Mouse (Mus musculus) myocyte (in vitro differentiated cells): ENCODE measurements around the gene Camkmt. TPM values are rescaled to one million over a fixed set of nuclear protein-coding genes. Genes with fewer than 3 reads are reported as not detected.

Experiments
- H3K27me3 ChIP-seq: one replicate; pipeline ENCODE4 v1.6.1; 2011; ENCODE audit not compliant: control insufficient read depth, insufficient read depth, insufficient read length
- H3K36me3 ChIP-seq: one replicate; pipeline ENCODE4 v1.6.1; 2011; ENCODE audit not compliant: control insufficient read depth, insufficient read depth
- H3K4me2 ChIP-seq: one replicate; pipeline ENCODE4 v1.6.1; 2011; ENCODE audit warnings: low read depth, control low read depth
- H3K4me3 ChIP-seq: one replicate; pipeline ENCODE4 v1.5.1; 2011; ENCODE audit warnings: mild to moderate bottlenecking, control low read depth, moderate library complexity
- H3K79me2 ChIP-seq: one replicate; pipeline ENCODE4 v1.6.1; 2011; ENCODE audit not compliant: control insufficient read depth, insufficient read depth
- H3ac ChIP-seq: one replicate; pipeline ENCODE4 v1.6.1; 2011; ENCODE audit not compliant: control insufficient read depth, insufficient read length
- CEBPB ChIP-seq: IDR thresholded peaks from 2 replicates; pipeline ENCODE4 v1.6.1; 2011; ENCODE audit warnings: mild to moderate bottlenecking, moderate library complexity; ENCODE audit not compliant: poor library complexity, insufficient read depth, severe bottlenecking
- E2F4 ChIP-seq: IDR thresholded peaks from one replicate; pipeline ENCODE4 v1.6.1; 2011; ENCODE audit warnings: mild to moderate bottlenecking, control low read depth, moderate library complexity; ENCODE audit not compliant: insufficient read depth
- MAX ChIP-seq: IDR thresholded peaks from one replicate; pipeline ENCODE4 v1.6.1; 2011; ENCODE audit warnings: low read depth, mild to moderate bottlenecking, control low read depth
- MYOD1 ChIP-seq, 3 experiments: IDR thresholded peaks; one replicate each; pipeline ENCODE4 v1.6.1; 2011; ENCODE audit warnings: control low read depth in 2 of 3, low read depth in 2 of 3, mild to moderate bottlenecking in 2 of 3, moderate library complexity in 1 of 3; ENCODE audit not compliant: insufficient read length in 2 of 3, control insufficient read depth in 1 of 3
- MYOG ChIP-seq, 3 experiments: IDR thresholded peaks; one replicate each; pipeline ENCODE4 v1.6.1; 2011; ENCODE audit warnings: control low read depth in 2 of 3, low read depth in 2 of 3, mild to moderate bottlenecking in 2 of 3; ENCODE audit not compliant: insufficient read length in 2 of 3, control insufficient read depth in 1 of 3, insufficient read depth in 1 of 3
- POLR2A ChIP-seq: IDR thresholded peaks from one replicate; pipeline ENCODE4 v1.6.1; 2011; ENCODE audit warnings: low read depth, mild to moderate bottlenecking, control low read depth, moderate library complexity; ENCODE audit not compliant: insufficient read length
- POLR2AphosphoS2 ChIP-seq: IDR thresholded peaks from one replicate; pipeline ENCODE4 v1.6.1; 2011; ENCODE audit warnings: low read depth, control low read depth; ENCODE audit not compliant: insufficient read length
- REST ChIP-seq: IDR thresholded peaks from one replicate; pipeline ENCODE4 v1.6.1; 2011; ENCODE audit warnings: mild to moderate bottlenecking, control low read depth, moderate library complexity; ENCODE audit not compliant: insufficient read depth, insufficient read length
- SRF ChIP-seq: IDR thresholded peaks from one replicate; pipeline ENCODE4 v1.6.1; 2011; ENCODE audit warnings: low read depth; ENCODE audit not compliant: control insufficient read depth, insufficient read length
- TCF12 ChIP-seq: IDR thresholded peaks from one replicate; pipeline ENCODE4 v1.6.1; 2011; ENCODE audit warnings: mild to moderate bottlenecking, control low read depth; ENCODE audit not compliant: poor library complexity, insufficient read depth, severe bottlenecking
- TCF3 ChIP-seq: IDR thresholded peaks from one replicate; pipeline ENCODE4 v1.6.1; 2011; ENCODE audit warnings: low read depth, control low read depth; ENCODE audit not compliant: insufficient read length
- USF1 ChIP-seq: IDR thresholded peaks from one replicate; pipeline ENCODE4 v1.6.1; 2011; ENCODE audit warnings: low read depth, mild to moderate bottlenecking, control low read depth, moderate library complexity
- polyA plus RNA-seq: library from polyadenylated mRNA; unstranded; fragments of >200 nt; fragmentation: generic; extraction: Trizol; gene quantifications from one replicate; pipeline ENCODE4 v1.2.1, GENCODE M21; 2012; ENCODE audit warnings: missing spikeins

Camkmt gene
- polyA plus RNA-seq, 1 experiment: 1.4 TPM

- Histone ChIP-seq H3K4me3 (no peak overlapping the region), H3K27me3 (no peaks in the 10 kb centered on the region), H3K36me3 (no peaks in the 10 kb centered on the region), H3ac (no peak overlapping the region), H3K4me2 (no peak overlapping the region), H3K79me2 (no peaks in the 10 kb centered on the region)
- TF ChIP-seq POLR2AphosphoS2 (no peak), REST (no peak), USF1 (no peak), CEBPB (no peak), SRF (no peak)
Observed at GRCm38 (mm10) chr17:85379101-85379500, 288.7 kb downstream of the Camkmt start.

- no peaks in the 10 kb centered on the region for H3K27me3 ChIP-seq
- H3K36me3 ChIP-seq: no peaks in the 10 kb centered on the region
Observed at GRCm38 (mm10) chr17:85381578-85382223, 291.3 kb downstream of the Camkmt start.

GRCm38 (mm10) chr17:85382344-85382743, 292.0 kb downstream of the Camkmt start:
- H3K27me3 ChIP-seq: no peaks in the 10 kb centered on the region
- H3K4me3 ChIP-seq: no peak overlapping the region
- no peaks in the 10 kb centered on the region for H3K79me2 ChIP-seq
- no peak overlapping the region for H3K4me2 ChIP-seq
- H3ac ChIP-seq: no peak overlapping the region
- TF ChIP-seq CEBPB (no peak), TCF3 (no peak), REST (no peak), TCF12 (no peak), MYOG (IDR thresholded peaks at IDR 0.05; ENCODE audit: control insufficient read depth in 1 of 3, insufficient read depth in 1 of 3, insufficient read length in 2 of 3, low read depth in 2 of 3) (no peak), MYOD1 (IDR thresholded peaks at IDR 0.05; ENCODE audit: control insufficient read depth in 1 of 3, insufficient read length in 2 of 3, low read depth in 2 of 3) (no peak), SRF (no peak), POLR2AphosphoS2 (no peak), POLR2A (no peak), E2F4 (no peak), USF1 (no peak), MAX (no peak)
- H3K36me3 ChIP-seq: no peaks in the 10 kb centered on the region

More at GRCm38 (mm10) chr17:85381578-85382223, 291.3 kb downstream of the Camkmt start:
- TF ChIP-seq TCF3 (no peak), TCF12 (no peak), MAX (no peak), E2F4 (no peak), SRF (no peak), POLR2A (no peak), CEBPB (no peak), POLR2AphosphoS2 (no peak), REST (no peak), MYOG (IDR thresholded peaks at IDR 0.05; ENCODE audit: control insufficient read depth in 1 of 3, insufficient read depth in 1 of 3, insufficient read length in 2 of 3, low read depth in 2 of 3) (no peak), USF1 (no peak), MYOD1 (IDR thresholded peaks at IDR 0.05; ENCODE audit: control insufficient read depth in 1 of 3, insufficient read length in 2 of 3, low read depth in 2 of 3) (no peak)
- no peak overlapping the region for H3K4me2 ChIP-seq
- no peak overlapping the region for H3K4me3 ChIP-seq
- H3ac ChIP-seq: no peak overlapping the region
- H3K79me2 ChIP-seq: no peaks in the 10 kb centered on the region

GRCm38 (mm10) chr17:85382906-85383305, 292.6 kb downstream of the Camkmt start:
- no peak overlapping the region for H3K4me3 ChIP-seq
- no peak for TF ChIP-seq TCF12
- H3K4me2 ChIP-seq: no peak overlapping the region
- H3K36me3 ChIP-seq: no peaks in the 10 kb centered on the region
- no peak overlapping the region for H3ac ChIP-seq
- H3K79me2 ChIP-seq: no peaks in the 10 kb centered on the region
- H3K27me3 ChIP-seq: no peaks in the 10 kb centered on the region

- Histone ChIP-seq H3ac (no peak overlapping the region), H3K4me3 (no peak overlapping the region), H3K4me2 (no peak overlapping the region), H3K27me3 (no peaks in the 10 kb centered on the region), H3K79me2 (no peaks in the 10 kb centered on the region), H3K36me3 (no peaks in the 10 kb centered on the region)
- no peak for TF ChIP-seq MAX
- no peak for TF ChIP-seq POLR2AphosphoS2
- no peak for TF ChIP-seq MYOG (IDR thresholded peaks at IDR 0.05; ENCODE audit: control insufficient read depth in 1 of 3, insufficient read depth in 1 of 3, insufficient read length in 2 of 3, low read depth in 2 of 3)
- TF ChIP-seq TCF12: no peak
- TF ChIP-seq SRF: no peak
- TF ChIP-seq CEBPB: no peak
- no peak for TF ChIP-seq USF1
- TF ChIP-seq MYOD1 (IDR thresholded peaks at IDR 0.05; ENCODE audit: control insufficient read depth in 1 of 3, insufficient read length in 2 of 3, low read depth in 2 of 3): no peak
- TF ChIP-seq POLR2A: no peak
Observed at GRCm38 (mm10) chr17:85393091-85393890, 302.9 kb downstream of the Camkmt start.
